Mouse (Mus musculus) cortical plate, adult 2 months (tissue): ENCODE data around the gene 4930519P11Rik.

ENCODE experiments used
- CTCF ChIP-seq: fragments of 200-500 bp; IDR thresholded peaks from 2 replicates; pipeline ENCODE4 v1.5.1; 2011; ENCODE audit warnings: mild to moderate bottlenecking, control low read depth, low read length; ENCODE audit not compliant: insufficient read depth; ENCODE audit errors: extremely low read depth
- POLR2A ChIP-seq: fragments of 200-500 bp; IDR thresholded peaks from 2 replicates; pipeline ENCODE4 v1.6.1; 2011; ENCODE audit warnings: mild to moderate bottlenecking, low read length, control low read depth; ENCODE audit not compliant: insufficient read depth; ENCODE audit errors: extremely low read depth

GRCm38 (mm10) chr2:154655878-154656414, 42.7 kb upstream of the 4930519P11Rik start:
- TF ChIP-seq POLR2A = no peak
- TF ChIP-seq CTCF = no peak
